In genomic region chr6:108754376-108754775, GRCm38 (mm10) we compare ENCODE assay signal across 26 mouse cellular contexts. TPM values are rescaled to one million over a fixed set of nuclear protein-coding genes. Genes with fewer than 3 reads are reported as not detected.
DNase-seq lines count a peak whose midpoint lies in the region.
"Had no signal": no experiment of that assay in that cellular context is flagged by ENCODE, and none has a peak within 500 bp of the region (broad histone marks: within the 10 kb centered on the region; RNA-seq: fewer than 3 reads in every experiment).

No protein-coding gene starts in this region.

- no peak overlapping the region for H3K4me3 ChIP-seq in limb, embryonic 10.5 days
- H3K4me3 ChIP-seq: embryonic facial prominence, embryonic 15.5 days; forebrain, embryonic 12.5 days; hindbrain, embryonic 12.5 days; intestine, embryonic 15.5 days; limb, embryonic 13.5 days; lung, embryonic 15.5 days; myocyte; neural tube, embryonic 12.5 days had no signal

- WGBS in limb, embryonic 10.5 days: 80% methylated on average over 1 of the region's 1 CpGs

- H3K4me1 ChIP-seq in limb, embryonic 10.5 days: no peaks in the 10 kb centered on the region
- H3K4me1 ChIP-seq: embryonic facial prominence, embryonic 15.5 days; forebrain, embryonic 12.5 days; hindbrain, embryonic 12.5 days; intestine, embryonic 15.5 days; limb, embryonic 13.5 days; lung, embryonic 15.5 days; neural tube, embryonic 12.5 days had no signal

- no peaks in the 10 kb centered on the region for H3K27me3 ChIP-seq in limb, embryonic 10.5 days (ENCODE audit: low read depth, poor library complexity, severe bottlenecking)
- H3K27me3 ChIP-seq: embryonic facial prominence, embryonic 15.5 days; forebrain, embryonic 12.5 days; hindbrain, embryonic 12.5 days; intestine, embryonic 15.5 days; limb, embryonic 13.5 days; lung, embryonic 15.5 days; neural tube, embryonic 12.5 days had no signal

- H3K9me3 ChIP-seq in limb, embryonic 10.5 days (replicated peaks): no peaks in the 10 kb centered on the region
- H3K9me3 ChIP-seq: embryonic facial prominence, embryonic 15.5 days; forebrain, embryonic 12.5 days; hindbrain, embryonic 12.5 days; intestine, embryonic 15.5 days; limb, embryonic 13.5 days; lung, embryonic 15.5 days; neural tube, embryonic 12.5 days had no signal

- DNase-seq in adrenal gland, adult (ENCODE audit: inconsistent age in 2 of 2, low spot score in 1 of 2): peak; percentile 23 to 64
- DNase-seq in adrenal gland, postnatal 4 days (ENCODE audit: low spot score in 2 of 2): no peak
- DNase-seq in retina, postnatal 1 day: peak; percentile 25
- DNase-seq in retina, embryonic 14.5 days (ENCODE audit: low spot score): no peak
- peak; percentile 46 for DNase-seq in adrenal gland, postnatal 10 days
- DNase-seq in limb, embryonic 10.5 days (ENCODE audit: low spot score): no peak
- no peak for DNase-seq in ovary, postnatal 36 days (ENCODE audit: low spot score)
- DNase-seq: cerebellum, adult 18-20 months; cerebellum, postnatal 10 days; forebrain, postnatal 0 days; gastrocnemius, postnatal 14 days; heart, adult 18-20 months; heart, postnatal 36 days; kidney, adult 8-10 months; kidney, postnatal 10 days; right cerebral cortex, postnatal 14 days; thymus, postnatal 4 days had no signal

- no peaks in the 10 kb centered on the region for H3K36me3 ChIP-seq in limb, embryonic 10.5 days
- H3K36me3 ChIP-seq: embryonic facial prominence, embryonic 15.5 days; forebrain, embryonic 12.5 days; hindbrain, embryonic 12.5 days; intestine, embryonic 15.5 days; limb, embryonic 13.5 days; lung, embryonic 15.5 days; neural tube, embryonic 12.5 days had no signal

- no peak overlapping the region for H3K27ac ChIP-seq in limb, embryonic 10.5 days
- H3K27ac ChIP-seq: embryonic facial prominence, embryonic 15.5 days; forebrain, embryonic 12.5 days; hindbrain, embryonic 12.5 days; hindbrain, postnatal 0 days; intestine, embryonic 15.5 days; limb, embryonic 13.5 days; lung, embryonic 15.5 days; neural tube, embryonic 12.5 days had no signal

RNA-seq across cellular contexts. Expression of gene Arl8b, which starts 28.5 kb away (rescaled TPM):
- 10 to 100 TPM; 91.3 to 92.5 TPM for total RNA-seq in adrenal gland, postnatal 4 days (2021)
- 100 to 1,000 TPM; 101 to 103 TPM for total RNA-seq in adrenal gland, postnatal 10 days (2021)
- 55.1 and 64.3 TPM in 2 replicates for polyA plus RNA-seq in limb, embryonic 10.5 days (2016; fragmentation: Nextera tagmentation; extraction: Ambion mirVana)

Comparison
In these comparisons a context has a peak if more than half of its experiments do, and no peak if none do; other contexts are left out.
1. DNase-seq: peak in adrenal gland, adult (2 of 2), retina, postnatal 1 day (single experiment) and adrenal gland, postnatal 10 days (single experiment); none in adrenal gland, postnatal 4 days (0 of 2), retina, embryonic 14.5 days (single experiment), limb, embryonic 10.5 days (single experiment) and ovary, postnatal 36 days (single experiment).